Mouse (Mus musculus) right cerebral cortex, postnatal 4 days (tissue): ENCODE measurements around the gene Atp6v1d.

Source experiments
- DNase-seq: peaks from one replicate; pipeline ENCODE4 v3.0.0-alpha.2; 2022

Gene Atp6v1d

DNA sequence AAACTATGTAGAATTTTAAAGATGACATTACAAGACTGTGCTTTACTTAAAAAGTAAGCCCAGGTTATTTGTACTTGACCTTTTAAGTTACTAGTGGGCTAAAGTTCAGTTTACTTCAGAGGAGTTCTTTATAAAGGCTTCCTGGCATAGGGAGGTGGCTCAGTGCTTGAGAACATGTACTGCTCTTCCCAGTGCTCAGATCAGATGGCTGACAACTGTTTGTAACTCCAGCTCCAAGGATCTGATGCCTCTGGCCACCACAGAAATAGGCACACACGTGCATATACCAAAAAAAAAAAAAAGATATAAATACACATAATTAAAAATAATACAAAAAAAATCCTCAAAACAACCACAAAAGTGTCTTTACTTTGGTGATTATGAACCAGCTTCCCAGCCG lies 70.6 kb downstream of the Atp6v1d start:
- no peak for DNase-seq
